Mouse (Mus musculus) heart, postnatal 10 days (tissue): ENCODE results near the gene Chrnb4. TPM values are rescaled to one million over a fixed set of nuclear protein-coding genes. Genes with fewer than 3 reads are reported as not detected.

Experiments used
- DNase-seq, 2 experiments: peaks; one replicate each; pipeline ENCODE4 v3.0.0; 2021
- intact Hi-C: fragments of 180-260 bp; cut with DNase I; formaldehyde crosslinking; loops from one replicate; pipeline ENCODE4 v1.15.1; 2025
- total RNA-seq, 2 experiments: library from RNA; stranded (reverse); gene quantifications; 2 replicates each; pipeline ENCODE4 v1.2.3; 2021

Chrnb4 gene
- not detected for total RNA-seq

DNA sequence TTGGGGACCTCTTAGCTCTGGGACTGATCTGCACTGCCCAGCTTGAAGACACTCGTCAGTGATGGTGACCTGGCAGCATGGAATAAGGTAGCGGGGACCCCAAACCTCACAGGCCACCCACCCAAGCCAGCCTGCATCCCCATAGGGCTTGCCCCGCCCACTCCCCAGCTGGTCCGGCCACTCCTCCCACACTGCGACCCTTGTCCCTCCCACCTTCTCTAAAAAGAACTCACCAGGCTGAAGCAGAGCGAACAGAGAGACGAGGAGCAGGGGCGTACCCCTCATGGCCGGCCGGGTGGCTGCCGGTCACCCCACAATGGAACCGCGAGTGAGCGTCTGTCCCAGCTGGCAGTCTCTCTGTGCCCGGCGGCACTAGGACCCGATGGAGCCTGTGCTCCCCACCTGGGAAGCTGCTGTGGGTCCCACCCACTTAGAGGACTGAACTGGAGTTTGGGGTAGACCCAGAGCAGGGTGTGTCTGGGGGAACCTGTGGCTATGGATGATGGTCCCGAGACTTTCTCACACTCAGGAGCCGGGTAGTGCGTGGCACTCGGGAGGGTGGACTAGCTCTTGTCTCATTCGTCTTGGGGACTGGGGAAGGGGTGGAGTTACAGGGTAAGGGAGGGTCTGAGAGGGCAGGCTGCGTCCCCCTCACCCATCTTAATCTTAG is at the start of gene Chrnb4:
TSS of gene Chrnb4 (minus strand) at position 569 of the 670 bp plus-strand sequence.
- DNase-seq, result no peak
- intact Hi-C loops, result no loop called here

DNA sequence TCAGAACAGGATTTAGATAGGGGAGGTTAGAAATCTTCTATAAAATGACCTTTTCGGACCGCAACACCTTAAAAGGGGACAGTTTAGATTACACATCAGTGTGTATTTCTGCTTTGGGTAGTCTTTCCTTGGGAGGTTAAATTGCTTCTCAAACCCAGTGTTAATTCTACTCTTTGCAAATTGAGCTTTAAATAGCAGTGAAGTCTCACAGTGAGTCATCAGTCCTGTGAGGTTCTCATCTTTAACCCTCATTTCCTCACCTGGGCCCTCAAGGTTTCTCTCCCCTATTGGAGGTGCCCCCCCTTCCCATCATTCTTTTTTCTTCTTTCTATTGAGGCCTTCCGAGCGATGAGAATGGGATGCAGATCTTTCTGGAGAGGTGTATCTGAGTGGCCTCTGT is 48.3 kb upstream of the Chrnb4 start:
- DNase-seq, result no peak
- intact Hi-C loops, result no loop called here

DNA sequence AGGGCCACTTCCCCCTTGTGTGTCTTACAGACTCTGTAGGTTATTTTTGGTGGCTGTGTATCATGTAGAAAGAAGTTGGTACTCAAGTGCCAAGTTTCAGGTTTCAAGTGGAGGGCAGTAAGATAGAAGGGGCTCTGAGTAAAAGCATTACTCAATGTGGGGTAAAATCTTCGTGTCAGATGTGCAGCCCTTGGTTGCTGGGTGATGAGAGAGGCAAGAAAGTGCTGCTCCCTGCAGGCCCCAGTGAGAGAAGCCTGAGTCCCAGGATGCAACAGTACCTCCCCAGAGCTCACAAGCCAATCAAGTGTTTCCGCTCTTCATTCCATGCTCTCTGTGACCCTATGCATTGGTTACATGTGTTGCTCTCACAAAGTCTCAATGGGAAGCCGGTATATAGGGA is 47.5 kb upstream of the Chrnb4 start:
- intact Hi-C loops, result no loop called here
- DNase-seq, result no peak

DNA sequence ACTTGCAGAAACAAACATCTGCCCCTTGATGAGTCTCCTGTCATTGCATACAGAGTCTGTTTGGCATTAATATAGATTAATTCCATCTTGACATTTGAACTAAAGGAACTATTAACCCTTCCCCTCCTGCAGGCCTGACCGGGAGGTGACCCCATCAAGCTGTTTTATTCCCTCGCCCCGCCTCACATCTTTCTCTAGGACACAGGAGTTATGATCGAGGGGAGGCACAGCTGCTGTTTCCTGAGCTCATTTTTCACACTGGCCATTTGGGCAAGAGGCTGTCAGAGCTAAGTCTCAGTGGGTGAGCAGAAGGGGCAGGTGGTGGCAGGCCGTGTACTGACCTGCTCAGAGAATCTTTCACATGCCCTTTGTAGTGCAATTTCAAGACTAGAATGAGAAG is 41.6 kb upstream of the Chrnb4 start:
- intact Hi-C loops, result no loop called here
- DNase-seq, result no peak

DNA sequence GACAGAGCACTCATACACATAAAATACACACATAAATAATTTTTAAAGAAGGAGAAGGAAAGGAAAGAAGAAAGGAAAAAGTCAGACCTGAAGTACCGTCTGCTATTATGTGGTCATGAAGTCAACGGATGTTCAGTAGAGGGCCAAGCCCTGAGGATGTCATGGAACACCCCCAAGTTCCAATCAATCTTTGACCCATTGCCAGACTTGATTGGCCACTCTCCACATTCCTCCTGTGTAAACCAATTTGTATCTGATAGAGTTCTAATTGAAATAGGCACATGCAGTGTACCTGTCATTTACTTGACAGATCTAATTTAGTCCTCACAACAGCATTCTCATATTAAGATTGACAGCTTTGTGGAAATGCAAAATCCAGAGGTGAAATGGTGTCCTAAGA is 40.6 kb upstream of the Chrnb4 start:
- intact Hi-C loops, result no loop called here
- no peak for DNase-seq

DNA sequence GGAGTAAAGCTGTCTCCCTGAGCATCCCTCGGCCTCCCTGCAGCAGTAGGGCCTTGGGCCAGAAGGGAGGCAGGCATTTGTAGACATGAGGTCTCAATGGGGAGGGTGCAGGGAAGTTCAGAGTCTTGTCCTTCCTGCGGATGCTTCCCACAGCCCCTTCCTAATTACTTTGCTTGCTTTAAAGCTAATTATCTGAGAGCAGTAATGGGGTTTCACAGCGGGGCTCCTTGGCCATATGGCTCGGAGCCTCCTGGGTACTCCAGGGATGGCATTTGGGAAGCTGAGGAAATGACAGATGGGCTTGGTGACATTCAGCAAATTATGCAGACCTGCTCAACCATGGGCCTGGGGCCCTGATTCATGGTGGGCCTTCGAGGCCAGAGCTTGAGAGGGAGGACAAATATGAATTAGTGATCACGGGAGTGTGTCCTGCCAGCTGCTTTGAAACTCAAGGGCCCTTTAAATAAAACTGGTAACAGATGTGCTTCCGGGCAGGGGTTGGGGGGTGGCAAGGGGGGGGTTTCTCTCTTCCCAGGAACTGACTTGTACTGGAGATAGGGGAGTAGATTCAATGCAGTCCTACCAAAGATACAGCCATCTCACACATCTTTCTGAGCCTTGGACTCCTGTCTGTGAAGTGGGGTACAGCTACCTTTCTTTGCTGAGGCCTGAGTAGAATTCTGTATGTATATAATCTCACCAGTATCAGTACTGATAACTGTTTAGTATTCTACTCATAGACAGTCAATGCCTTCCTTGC is 34.8 kb upstream of the Chrnb4 start:
- DNase-seq, result no peak
- intact Hi-C loops, result no loop called here

DNA sequence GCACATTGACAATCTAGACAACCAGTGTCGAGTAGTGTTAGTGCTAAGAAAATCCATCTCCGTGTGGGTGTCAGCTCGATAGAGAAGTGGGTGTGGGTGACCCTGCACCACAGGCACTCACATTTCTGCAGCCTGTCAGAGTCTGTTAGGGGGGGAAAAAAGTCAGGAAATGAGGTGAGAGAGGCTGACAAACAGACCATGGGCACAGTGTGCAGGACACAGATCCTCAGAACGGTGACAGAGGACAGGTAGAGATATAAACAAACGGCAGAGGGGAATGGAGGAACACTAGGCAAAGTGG is 19.3 kb upstream of the Chrnb4 start:
- DNase-seq, result no peak
- intact Hi-C loops, result no loop called here

DNA sequence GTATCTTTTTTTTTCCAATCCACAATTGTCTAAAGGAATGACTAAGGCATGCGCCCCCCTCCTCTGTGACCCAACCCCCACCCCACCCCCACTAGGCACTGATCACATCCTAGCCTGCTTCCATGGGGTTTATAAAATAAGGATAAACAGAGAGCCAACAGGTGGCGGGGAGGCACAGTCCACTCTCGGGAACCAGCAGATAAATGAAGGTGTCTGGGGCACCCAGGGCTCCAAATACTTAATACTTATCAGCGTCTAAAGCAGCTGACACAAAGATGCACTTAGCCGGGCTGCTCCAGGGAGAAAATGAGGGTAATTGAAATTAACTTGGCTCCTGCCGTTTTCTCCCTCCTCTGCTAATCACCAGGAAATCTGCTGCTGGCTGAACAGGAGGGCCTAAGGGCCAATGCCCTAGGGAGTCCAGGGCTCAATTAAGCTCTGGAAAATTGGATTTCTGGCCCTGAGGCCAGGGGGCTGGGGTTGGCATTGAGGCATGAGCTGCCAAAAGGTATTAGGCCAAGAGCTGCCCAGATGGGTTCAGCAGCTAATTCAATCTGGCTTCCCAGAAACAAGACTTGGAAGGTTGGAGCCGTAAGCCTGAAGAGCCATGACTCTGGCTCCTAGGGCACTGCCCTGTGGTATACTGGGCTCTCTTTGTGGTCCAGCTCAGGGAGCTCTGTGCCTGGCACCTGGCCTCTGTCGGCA is 18.8 kb upstream of the Chrnb4 start:
- intact Hi-C loops, result no loop called here
- no peak for DNase-seq

DNA sequence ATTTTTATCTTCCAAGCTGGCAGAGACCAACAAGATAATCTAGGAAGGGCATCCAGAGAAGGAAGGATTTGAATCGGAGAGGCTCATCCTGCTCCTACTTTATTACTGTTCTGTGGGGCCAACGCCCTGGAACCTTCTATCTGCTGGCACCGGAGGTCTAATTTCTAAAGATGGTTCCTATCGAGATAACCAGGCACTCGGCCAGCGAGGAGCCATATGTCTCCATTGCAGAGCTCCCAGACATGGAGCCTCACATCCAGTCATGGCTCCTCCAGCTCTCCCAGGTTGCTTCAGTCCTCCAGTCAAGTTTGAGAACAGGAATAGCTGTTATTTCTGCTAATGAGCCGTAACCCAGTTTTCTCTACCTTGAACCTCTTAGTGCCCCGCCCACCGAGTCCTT is 16.7 kb upstream of the Chrnb4 start:
- DNase-seq, result no peak
- intact Hi-C loops, result no loop called here

DNA sequence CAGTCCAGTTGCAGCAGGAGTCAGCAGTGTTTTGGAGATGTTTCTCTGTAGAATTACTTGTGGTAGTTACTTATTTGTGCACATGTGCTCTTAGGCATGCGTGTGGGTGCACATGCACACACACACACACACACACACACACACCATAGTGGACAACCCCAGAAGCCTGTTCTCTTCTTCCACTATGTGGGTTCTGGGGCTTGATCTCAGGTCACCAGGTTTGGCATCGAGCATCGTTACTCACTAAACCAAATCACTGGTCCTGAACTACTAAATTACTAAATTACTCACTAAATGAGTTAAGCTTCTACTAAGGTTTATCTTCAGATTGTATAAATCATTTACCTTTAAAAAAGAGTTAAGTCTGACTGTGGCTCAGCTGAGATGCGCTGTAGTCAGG is 9.5 kb upstream of the Chrnb4 start:
- no peak for DNase-seq
- intact Hi-C loops, result no loop called here

DNA sequence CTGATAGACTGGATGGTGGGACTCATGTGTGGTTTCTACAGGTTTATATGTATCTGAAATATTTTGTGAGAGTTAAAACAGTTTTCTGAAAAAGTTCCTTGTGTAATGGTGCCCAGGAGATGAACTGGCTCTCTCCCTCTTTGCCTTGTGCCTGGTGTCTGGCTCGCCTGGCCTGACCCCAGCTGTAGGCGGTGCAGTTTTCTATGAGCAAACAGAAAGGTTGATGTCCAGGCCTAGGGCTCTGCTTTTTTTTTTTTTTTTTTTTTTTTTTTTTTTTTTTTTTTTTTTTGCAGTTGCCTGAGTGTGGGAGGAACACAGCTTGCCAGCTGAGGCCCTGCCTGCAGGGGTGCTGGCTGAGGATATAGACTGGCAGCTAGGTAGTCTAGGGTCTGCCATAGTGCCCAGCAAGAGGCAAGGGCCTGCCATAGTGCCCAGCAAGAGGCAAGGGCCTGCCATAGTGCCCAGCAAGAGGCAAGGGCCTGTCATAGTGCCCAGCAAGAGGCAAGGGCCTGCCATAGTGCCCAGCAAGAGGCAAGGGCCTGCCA is 6.9 kb upstream of the Chrnb4 start:
- DNase-seq, result no peak
- intact Hi-C loops, result no loop called here

DNA sequence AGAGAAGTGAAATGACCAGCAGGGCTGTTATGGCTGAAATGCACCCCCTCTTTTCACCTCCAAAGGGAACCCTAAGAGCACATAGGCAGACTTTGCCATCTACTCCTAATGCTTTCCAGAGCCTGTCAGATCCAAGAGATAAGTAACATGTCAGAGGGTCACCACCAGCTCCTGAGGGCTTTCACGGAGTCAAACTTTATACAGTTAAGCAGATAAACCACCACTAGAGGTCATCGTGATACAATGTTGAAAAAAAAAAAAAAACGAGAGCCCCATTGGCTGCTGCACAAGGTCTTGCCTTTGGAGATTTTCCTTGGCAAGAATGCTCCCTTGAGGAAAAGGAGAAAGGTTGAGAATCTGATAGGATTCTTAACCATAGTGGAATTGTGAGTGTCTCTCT is 1.8 kb downstream of the Chrnb4 start:
- no peak for DNase-seq
- intact Hi-C loops, result loop anchor here (2.0 kb wide), 1 partner anchor 64 kb away; no protein-coding TSS in a partner anchor

DNA sequence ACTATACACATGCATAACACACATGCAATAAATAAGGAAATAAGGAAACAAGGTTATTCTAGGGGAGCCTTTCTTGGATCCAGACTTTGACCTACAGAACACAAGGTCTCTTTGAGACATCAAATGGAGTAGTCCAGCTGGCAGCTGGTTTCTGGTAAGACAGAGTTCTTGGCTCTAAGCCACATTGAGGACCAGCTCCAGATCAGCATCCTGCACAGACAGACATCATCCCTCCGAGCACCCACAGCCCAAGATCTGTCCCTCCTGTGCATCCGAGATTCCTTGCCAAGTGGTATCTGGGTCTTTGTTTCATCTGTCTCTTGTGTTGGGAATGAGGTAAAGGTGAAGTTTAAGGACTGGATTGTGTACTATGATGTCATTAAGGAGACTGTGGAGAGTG is 3.6 kb downstream of the Chrnb4 start:
- intact Hi-C loops, result no loop called here
- DNase-seq, result no peak

DNA sequence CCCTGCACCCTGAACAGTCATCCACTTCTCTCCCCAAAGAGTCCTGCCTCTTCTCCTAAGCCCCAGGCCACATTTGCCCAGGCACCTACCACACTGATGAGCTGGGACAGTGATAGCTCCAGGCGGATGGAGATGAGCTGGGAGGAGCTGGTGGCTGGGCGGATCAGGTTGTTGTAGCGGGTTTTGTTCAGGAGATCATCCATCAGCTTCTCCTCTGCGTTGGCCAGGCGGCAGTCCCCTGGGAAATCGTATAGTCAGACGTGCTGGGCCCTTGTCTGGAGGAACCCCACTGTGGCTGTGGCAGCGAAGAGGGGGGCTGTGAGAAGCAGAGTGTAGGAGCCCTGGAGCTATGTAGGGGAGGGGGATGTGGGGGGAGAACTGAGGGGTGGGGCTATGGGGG is 4.9 kb downstream of the Chrnb4 start:
- DNase-seq, result no peak
- intact Hi-C loops, result no loop called here

DNA sequence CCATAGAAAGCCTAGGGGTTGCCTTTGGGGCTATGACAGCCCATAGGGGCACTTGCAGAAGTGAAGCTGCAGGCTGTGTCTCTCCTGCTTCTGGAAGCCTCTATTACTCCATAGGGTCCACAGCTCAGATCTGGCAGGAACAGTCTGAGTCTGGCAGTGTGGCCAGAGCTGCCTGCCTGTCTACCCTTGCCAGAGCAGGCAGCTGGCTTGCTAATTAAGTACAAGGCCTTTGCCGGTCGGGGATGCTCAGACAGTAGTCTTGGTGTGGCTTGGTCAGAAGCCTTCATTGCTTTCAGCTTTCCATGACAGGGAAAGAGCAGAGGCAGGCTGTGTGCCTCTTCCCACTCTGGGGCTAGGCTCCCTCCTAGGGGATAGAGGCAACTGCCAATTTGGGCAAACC is 7.2 kb downstream of the Chrnb4 start:
- DNase-seq, result no peak
- intact Hi-C loops, result no loop called here

DNA sequence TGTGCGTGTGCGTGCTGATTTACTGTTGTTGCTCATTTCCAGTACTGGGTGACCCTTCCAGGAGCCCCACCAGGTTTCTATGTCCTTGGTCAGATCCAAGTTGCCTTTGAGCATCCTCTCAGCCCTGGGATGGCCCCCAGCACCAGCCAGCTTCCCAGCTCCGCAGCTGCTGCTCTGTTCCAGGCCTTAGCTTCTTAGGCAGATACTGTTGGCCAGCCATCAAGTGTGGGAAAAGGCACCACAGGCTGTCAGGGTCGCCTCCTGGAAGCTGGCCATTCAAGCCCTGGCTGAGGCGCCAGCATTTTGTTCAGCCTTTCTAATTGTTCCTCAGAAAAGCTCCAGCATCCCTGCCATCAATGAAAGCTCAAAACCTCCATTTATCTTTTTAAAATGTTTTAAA is 8.6 kb downstream of the Chrnb4 start:
- intact Hi-C loops, result no loop called here
- DNase-seq, result no peak

DNA sequence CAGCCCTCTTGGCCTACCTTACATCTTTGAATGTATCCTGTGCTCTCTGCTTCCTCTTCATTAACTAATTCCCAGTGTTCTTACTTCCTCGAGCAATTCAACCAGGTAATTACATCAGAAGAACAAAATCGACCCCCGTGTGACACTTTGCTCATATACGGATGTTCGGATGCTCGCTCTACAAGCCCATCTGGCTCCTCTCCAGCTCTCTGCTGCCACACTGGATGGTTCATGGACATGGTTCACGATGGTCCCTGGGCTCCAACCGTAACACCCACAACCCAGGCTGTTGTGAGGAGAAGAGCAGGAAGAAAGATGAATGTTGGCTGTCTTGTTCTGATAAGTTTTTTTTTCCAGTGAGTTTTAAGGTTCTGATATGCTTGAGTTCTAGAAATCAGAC is 9.6 kb downstream of the Chrnb4 start:
- intact Hi-C loops, result no loop called here
- no peak for DNase-seq

DNA sequence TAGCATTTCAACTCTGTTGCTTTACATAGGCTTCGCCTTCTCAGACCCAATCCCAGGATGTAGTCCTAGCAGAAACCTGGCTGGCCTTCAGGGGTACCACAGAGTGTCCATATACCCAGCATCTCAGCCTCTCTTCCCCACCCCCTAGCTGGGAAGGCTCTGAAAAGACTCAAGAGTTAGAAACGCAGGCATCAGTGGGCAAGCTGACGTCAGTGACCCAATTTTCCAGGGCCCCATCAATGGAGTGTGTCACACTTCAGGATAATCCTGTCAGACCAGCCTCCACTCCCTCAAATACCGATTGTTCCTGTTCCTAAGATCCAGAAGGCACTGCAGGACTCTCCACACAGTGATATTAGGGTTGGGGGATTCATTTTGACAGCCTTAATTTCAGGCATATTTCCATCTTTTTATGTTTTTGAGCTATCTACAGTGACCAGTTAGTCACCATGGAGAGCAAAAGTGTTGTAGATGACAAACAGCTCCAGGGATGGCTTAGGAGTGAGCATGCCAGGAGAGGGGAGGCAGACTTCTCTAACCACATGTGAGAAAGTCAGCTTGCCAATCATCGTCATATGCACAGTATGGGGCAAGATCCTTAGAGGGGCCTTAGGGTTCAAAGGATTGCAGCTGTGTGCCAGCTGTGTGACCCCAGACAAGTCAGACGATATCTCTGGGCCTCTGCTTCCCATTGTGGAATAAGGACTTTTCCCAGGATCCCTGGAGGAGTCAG is 17.0 kb downstream of the Chrnb4 start:
- intact Hi-C loops, result no loop called here
- no peak for DNase-seq

DNA sequence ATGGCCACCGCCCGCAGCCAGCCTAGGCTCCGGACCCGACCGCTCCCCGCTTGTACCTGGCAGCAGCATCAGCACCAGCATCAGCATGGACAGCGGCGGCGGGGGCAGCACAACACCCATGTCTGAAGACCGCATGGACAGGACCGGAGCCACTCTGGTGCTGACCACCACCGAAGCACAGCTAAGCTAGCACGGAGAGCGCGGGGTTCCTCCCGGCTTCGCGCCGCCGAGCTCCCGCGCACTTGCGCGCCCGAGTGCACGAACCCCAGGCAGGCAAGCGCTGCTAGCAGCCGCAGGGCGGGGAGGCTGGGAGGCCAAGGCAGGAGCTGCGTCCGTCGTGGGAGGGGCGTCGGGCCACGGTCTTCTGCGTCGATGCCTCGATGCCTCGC is 22.3 kb downstream of the Chrnb4 start, which contains the start of gene Chrna3:
TSS of gene Chrna3 (minus strand) at position 288 of the 389 bp plus-strand sequence.
- intact Hi-C loops, result loop anchor here (10.0 kb wide), 1 partner anchor 369 kb away; no protein-coding TSS in a partner anchor
- peak in 1 of 2 experiments; percentile 9 for DNase-seq

DNA sequence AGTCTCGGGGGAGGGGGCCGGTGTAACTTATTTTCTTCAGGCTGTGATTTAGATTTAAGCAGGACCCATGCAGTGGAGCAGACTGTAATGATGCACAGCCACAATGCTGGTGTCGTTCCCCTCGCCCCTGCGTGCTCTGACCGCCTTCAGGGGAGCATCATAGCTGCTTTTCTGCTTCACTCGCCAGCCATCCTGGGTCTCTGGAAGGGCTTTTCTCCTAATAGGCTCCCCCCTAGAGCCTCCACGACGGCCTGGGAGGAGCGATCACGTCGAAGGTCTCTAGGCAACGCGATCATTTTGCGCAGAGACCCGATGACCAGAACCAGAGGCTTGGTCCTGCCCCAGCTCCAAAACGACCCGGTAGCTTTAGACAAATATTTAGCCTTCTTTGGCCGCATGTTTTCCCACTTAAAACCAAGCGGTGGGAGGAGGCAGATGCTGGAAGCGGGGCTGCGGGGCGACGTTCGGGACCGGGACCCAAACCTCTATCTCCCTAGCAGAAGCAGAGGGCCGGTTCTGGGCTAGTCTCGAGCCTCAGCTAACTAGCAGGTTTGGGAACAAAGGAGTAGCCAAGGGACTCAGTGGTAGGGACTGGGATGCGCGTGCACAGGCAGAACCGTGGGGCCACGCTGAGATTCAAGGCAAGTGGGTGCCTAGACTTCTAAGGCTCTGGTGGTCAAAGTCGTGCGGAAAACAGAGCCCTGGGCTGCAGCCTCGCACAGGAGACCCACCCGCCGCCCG is 22.9 kb downstream of the Chrnb4 start:
- no peak for DNase-seq
- intact Hi-C loops, result loop anchor here (2.0 to 10.0 kb wide), 2 partner anchors 285 to 369 kb away; no protein-coding TSS in a partner anchor
